Mouse (Mus musculus): ENCODE measurements at regions not wholly inside any gene's neighbourhood (a gene's known extent, or its start where the extent isn't known, plus 50 kb on each side); places are given as distances from the start of the nearest gene placed in this dataset.
A peak's percentile ranks its signal among the peaks of the same experiment; 100 is the strongest.

DNA sequence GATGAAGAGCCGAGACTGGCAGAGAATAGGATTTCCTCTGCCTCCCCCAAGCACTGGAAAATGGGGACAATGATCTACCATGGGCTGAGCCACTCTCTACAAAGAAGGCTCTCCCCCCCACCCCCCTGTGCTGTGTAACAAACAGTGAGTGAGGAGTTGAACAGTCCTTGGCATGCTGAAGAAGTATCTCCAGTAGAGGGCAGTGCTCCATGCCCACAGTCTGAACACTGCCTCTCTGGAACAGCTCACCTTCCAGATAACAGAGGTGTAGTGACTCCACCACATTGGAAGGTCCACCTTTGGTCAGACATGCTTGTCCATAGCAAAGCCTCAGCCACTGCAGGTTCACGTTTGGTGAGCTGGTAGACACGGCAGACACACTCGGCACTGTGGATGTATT lies 85.2 kb upstream of the Bach2 start:
- DNase-seq = peak; percentile 67 to 68

DNA sequence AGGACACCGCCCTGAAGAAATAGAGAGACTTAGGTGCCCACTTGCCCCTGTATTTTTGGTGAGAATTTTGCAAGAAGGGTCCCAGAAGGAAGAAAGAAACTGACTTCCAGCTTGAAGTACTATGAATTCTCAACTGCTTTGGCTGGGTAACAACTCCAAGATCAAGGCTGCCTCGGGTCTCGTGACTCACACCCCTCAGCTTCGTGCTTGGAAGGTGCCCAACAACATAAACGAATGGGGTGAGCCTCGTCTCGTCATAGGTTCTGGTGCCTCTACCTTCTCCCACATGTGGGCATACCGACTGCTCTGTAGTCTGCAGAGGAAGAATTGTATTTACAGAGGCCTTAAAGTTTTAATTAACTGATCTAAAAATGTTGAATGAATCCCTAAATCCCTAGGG lies 81.6 kb upstream of the Bach2 start:
- DNase-seq = no peak

DNA sequence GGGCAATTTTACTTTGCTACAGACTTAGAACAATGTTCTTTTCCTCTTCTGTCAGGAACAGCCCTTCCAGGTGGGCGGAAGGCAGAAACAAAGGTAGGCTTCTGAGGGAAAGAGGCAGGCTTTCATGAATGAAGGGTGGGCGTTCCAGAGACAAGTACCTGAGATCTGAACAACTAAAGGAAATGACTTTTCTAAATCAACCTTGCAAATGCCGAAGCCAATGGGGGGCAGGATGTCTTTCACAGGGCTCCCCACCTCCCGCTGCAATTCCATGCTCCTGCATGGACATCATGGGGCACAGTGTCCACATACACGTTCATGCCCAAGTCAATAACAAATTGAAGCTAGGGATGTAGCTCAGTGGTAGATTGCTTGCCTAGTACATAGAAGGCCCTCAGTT lies 80.2 kb upstream of the Bach2 start:
- DNase-seq = no peak

DNA sequence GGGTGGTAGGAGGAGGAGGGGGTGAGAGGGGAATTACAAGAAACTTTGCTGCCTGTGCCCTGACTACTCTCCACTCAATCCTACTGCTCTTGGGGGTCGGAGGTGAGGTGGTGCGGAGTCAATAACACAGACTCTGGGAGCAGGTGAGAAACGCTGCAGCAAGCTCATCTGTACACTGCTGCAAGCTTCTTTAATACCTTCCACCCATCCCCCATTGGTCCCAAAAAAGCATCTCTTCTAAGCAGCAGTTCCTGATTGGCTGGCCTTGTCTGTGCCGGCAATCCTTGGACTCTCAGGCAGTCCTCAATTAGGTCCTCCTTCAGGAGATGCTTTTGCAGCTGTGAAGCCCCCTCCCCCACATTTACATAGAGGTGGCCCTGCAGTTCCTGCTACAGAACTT lies 79.7 kb upstream of the Bach2 start:
- no peak for DNase-seq

DNA sequence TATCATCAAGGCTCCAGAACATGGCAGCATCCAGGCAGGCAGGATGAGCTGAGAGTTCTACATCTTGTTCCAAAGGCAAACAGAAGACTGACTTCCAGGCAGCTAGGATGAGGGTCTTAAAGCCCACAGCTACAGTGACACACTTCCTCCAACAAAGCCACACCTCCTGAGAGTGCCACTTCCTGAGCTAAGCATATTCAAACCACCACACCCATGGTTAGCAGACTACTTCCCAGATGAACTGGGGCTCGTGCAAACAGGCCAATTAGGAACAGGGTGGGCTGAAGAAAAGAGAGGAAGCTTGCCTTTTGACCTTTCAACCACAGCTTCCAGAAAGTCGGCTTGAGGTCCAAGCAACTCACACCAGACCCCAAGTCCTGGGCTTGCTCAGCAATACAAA lies 77.8 kb upstream of the Bach2 start:
- peak; percentile 55 to 56 for DNase-seq

DNA sequence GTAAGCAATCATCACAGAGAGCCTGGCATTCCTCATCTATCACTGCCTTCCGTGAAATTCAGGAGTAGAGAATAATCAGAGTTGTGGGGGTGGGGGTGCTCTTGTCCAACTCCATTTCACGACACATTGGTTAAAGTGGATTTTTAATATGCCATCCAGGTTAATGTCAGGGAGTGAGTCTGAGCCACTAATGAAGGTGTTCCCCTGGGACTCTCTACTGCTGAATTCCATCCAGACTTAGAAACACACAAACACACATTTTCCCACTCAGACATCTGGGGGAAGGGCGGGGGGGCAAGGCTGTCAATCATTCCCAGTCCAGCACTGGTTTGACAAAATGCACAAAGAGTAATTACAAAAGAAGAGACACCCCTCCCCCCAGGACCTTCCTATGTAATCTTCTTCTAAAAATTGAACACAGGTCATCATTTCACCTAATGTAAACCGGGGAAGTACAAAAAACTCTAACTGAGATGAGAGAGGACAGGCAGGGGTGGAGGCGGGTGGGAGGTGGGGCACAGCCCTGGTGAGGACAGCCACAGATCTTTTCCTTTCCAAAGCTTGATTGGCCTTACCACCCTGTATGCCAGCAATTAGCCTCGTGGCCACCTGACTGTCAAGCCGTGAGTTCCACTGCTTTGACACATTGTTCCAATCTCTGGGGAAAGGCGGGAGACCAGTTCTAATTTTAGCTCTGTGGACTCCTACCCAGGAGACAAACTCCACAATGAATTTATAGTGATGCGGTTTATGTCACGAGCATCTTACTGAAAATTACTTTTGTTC lies 76.5 kb upstream of the Bach2 start:
- no peak for DNase-seq

DNA sequence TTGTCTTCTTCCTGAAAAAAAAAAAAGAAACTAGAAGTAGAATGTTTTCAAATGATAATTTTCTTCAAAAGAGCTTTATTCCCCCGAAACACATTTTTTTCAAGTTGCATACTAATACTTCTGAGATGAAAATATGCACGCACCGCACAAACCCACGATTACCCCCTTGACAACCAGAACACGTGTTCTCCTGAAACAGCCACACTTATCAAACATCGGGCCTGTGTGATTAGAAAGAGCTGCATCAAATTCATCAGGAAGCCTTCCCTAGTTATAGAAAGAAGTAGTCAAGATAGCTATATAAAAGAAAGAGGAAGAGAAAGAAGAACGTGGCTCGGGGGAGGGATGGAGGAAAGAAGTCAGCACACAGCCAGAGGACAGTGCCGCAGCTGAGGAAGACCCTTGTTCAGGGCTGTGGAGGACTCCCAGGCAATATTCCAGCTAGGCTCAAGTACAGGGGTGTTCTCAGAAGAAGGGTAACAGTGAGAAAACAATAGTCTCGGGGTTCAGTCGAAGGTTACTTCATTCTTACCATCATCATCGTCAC lies 75.8 kb upstream of the Bach2 start:
- peak; percentile 47 to 55 for DNase-seq

DNA sequence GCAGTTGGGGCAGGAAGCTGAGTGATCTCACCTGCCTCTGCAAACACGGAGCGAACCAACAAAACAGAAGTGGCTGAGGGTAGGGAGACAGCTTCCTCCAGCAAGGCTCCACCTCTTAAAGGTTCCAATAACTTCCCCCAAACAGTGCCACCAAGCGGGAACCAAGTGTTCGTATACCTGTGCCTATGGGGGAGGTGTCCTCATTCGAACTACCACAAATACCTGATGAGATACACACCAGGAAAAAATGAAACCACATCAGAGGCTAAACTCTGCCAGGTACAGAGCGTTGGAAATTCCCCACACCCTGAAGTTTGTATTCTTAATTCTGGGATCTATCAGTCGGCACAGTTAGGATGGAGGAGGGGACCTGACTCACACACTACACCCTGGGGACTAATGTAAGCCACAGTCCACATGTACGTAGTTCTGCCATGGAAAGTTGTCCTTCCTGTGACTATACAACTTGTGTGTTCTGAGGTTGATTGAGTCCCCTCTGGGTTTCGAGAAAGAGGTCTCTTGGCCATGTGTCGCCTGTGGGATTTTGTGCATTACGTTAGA lies 74.4 kb upstream of the Bach2 start:
- peak; percentile 74 to 78 for DNase-seq

DNA sequence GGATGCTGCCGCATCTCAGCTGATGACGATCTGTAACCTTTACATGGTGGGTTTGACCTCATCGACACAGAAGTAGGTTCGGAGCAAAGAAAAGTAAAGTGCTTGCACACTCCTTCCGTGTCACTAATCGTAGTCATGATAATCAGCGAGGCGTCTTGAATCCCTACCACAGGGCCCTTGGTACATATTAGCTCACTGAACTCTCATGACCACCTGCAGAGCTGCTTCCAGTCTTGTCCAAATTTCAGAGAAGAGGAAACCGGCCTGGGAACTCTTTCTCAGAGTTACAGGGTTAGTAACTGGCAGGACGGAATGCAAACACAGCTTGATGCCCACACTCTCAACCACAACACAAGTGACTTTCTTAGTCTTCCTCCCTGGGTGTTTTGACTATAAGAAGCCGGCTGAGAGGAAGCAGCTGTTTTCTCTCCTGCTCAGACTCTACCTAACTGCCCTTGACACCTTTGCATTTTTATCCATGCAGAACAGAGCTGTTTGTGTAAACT lies 73.8 kb upstream of the Bach2 start:
- peak; percentile 67 to 68 for DNase-seq

DNA sequence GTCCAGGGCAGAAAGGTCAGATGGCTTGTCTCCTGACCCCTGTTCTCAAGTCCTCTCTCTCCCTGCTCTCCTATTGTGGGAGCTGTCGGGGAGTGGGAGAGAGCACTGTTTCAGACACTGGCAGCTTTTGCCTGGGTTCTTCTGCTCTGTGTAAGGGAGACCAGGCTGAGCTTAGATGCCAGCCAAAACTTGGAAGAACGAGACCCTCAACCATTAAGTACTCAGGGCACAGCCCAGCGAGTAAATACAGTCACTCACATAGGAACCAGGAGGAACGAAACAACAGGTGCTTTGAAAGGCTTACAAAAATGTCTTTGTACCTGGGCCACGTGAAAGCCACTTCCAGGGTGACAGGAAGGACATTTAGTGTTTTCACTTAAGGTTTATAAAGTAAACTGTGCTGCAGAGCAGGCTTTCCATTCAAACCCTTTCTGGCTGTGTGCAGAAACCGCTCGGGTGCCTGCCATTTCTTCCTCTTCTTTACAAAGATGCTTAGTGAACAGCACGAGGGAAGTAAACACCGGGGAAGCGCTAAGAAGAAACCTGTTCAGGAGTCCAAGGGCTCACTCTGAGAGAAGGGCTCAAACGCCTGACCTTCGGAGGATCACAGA lies 72.6 kb upstream of the Bach2 start:
- peak; percentile 48 to 49 for DNase-seq

DNA sequence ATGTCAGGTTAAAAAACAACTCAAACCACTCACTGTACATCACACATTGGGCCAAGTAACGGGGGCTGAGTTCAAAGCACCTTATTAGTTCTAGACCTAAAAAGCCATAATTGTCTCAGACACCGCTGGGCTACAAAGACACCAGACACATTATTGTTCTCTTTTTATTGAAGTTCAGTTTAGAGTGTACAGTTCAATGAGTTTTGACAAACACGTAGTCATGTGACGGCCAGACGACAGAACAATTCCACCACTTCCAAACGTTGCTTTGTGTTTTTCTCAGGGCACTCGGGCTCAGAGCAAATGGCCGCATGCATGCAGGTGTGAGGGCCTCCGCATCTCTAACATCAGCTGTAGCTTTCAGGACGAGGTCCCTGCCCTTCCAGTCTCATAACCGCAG lies 71.5 kb upstream of the Bach2 start:
- DNase-seq = peak; percentile 61 to 62

DNA sequence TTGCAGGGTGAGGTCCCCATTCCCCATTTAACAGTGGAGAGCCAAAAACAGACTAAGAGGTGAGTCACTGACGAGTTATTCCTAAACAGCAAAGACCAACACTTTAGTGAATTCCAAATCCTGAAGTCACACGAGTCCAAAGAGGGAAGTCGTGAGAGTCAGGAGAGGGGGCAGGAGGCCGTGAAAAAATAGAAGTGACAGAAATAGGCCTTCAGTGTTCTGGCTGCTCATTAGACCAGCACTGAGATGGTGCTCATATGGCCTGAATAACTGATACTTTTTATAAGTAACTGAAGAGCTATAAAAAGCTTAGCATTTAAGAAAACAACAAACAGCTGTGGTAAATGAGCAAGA lies 68.5 kb upstream of the Bach2 start:
- DNase-seq = peak; percentile 42 to 48

DNA sequence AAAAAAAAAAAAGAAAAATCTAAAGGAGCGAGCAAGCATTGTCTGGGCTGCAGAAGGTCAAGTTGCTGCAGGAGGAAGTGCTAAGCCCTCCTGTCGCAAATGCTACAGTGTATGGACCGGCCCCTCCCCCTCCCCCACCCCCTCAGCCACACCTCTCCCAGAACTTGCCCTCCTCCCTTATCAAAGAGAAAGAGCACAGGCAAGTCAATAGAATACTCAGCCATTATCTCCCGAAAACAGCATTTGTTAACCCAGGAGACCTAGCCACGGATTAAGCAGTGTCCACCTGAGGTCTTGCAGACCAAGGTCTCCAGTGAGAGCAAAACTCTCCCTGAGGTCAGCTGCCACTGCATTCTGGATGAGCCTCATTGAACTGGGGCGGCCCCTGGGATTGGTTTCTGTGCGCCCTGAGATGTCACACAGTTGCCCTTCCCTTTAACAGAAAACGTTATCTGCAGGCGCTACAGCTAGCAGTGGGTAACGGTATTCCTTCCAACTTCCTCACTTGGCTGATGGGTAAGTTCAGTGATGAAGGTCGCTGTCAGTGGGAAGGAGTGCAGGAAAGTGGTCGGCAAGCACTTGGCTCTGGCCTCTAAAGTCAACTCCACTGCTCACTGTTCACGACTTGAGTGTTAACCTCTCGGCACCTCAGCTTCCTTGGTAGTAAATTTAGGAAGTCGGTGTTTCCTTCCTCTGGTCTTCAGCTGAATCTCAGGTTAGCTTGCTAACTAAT lies 68.0 kb upstream of the Bach2 start:
- DNase-seq = peak; percentile 60 to 64

DNA sequence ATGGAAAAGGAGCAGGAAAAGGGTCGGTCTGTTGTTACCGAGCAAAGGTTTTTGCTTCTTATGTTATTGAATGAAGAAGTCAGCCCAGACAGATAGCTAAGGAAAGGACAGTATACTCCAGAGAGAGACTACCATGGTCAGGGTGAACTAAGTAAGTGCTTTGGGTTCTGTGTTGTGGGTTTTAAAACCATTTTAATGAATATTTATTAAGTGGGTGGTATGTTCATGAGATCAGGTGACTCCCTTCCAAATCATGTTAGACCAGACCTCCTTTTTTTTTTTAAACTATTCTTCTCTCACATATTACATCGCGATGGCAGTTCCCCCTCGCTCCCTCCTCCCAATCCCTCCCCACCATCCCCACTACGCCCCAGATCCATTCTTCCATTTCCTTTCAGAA lies 67.3 kb upstream of the Bach2 start:
- no peak for DNase-seq

DNA sequence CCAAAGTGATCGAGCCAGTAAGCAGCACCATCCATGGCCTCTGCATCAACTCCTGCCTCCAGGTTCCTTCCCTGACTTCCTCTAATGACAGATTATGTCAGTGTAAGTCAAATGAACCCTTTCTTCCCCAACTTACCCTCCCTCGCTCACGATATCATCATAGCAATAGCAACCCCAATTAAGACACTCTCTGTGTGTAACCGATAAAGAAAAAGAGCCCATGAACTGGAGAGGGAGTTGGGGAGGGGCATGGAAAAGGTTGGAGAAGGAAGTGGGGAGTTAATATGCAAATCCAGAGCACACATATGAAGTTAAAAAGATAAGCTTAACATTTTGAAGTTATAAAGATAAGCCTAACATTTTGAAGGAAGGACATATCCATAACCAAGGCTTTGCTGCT lies 65.6 kb upstream of the Bach2 start:
- DNase-seq = no peak

DNA sequence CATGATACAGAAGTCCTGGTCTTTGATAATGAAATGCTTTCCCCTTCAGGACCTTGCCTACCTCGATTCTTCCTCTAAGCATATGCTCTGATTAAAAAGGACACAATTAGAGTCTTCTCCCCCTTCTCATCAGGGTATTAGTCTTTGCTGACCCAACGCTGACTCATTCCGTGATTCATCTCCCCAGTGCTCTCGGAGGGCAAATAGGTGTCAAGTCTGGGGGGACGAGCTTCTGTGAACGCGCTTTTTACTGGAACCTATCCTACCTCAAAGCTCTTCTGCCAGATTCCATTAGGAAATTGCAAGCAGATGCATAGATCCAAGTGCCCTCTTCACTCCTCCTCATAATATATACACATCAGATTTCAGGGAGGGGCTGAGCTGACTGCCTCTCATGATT lies 63.8 kb upstream of the Bach2 start:
- no peak for DNase-seq

DNA sequence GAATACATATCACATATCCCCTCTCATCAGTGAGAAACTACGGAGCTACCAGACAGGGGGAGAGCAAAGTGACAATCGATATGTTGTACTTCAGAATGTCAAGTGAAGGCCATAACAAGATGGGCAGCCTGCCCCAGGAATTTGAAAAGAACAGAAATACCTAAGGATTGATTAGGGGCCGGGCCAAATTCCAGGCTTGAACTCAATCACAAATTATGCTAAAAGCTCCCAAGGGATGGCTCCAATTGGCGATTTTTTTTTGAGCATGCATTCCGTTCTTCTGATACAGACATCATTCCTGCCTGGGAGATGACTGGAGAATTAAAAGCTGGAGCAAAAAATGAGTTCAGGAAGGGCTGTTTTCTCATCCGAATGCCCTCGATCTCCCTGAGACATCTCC lies 63.4 kb upstream of the Bach2 start:
- no peak for DNase-seq

DNA sequence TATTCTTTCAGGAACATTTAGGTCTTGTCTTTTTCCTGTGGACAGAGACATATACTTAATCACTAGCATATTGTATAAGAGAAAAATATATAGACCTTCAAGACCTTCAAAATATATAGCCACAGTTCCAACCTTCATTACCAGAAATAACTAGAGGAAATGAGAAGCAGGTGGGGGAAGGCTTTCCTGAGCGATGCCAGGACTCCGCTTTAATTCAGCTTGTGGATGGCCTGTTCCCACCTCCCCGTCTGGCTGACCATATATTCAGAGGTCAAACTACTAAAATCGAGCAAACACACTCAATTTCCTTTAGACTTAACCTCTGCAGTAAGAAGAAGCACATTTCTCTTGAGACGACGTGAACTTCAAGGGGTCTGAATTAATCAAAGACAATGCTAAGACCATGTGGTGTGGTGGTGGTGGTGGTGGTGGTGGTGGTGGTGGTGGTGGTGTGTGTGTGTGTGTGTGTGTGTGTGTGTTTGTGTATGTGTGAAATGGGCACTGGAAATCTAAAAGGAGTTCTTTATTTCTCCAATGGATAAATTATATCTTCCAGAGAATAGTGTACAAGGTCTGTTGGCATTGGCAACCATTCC lies 62.7 kb upstream of the Bach2 start:
- DNase-seq = no peak

DNA sequence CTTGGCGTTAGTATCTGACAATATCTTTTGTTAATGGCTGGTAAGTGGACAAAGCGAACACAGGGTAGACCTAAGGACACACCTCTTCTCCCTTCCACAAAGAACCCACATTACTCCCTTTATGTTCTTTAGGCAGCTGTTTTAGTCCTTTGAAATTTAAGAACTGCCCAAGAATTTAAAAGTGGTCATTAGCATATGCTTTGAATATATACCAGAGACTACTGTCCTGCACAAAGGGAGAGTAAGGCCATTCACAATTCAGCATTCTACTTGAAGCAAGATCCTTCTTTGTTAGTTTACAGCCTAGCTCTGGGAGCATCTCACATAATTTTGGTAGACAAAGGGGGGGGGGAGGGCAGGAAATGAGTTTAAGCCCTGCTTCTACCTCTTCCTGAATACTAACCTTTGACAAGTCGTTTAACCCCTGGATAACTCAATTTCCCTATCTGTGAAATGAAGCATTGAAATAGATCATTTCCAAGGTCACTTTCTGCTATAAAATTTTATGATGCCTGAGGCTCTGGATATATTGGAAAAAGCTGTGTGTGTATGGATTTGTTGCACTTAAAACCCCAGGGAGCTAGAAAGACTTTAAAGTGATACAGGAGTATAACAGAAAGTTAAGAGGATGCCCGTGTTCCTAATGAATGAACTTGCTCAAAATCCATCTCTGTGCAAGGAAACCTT lies 62.0 kb upstream of the Bach2 start:
- DNase-seq = no peak

DNA sequence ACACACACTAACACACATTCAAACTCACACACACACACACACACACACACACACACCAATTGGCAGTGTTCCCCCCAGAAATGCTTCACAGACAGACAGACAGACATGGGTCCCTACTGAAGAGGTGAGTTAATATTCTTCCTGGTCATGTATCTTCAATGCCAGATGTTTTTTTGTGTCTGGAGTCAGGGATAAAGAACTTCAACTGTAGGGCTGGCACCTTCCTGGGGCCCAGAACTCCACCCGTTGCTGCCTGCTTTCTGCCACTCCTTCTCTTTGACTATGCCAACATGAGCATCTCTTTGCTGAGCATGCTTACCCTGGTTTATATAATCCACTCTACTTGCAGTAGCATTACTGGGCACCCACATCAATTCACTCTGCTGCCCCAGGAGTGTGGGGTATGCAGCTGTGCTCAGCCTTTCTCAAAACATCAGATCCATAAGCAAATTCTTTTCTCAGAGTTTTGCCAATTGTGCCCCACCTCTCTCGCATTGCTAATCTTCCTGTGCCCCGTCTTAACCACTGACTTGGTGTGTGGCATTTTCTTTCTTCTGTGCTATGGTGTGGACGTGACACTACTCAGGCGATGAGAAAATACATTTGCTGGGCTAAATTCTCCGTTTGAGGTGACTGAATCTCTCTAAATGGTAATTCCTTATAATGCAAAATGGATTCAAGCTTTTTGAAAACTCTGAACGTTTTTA lies 60.5 kb upstream of the Bach2 start:
- no peak for DNase-seq

DNA sequence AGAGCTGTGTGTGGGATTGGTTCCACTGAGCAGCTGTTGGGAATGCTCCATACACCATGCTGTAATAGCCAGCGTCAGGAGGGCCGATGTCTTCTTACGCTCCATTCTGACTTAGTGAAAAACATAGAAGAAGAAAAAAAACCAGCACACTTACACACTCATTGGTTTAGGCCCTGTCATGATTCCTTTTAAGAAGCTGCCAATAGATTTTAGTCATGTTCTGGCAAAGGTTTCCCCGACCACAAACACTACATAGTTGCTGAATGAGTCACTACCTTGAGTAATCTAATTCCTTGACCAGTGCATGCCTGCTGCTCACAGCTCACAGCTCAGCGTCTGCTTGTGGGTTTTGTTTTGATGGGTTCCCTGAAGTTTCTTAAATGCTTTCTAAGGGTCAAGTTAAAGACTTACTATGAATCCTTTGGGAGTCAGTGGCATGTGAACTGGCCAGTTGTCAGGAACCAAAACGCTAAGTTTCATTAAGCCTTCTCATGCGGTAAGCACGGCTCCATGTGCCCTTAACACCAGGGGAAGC lies 58.8 kb upstream of the Bach2 start:
- no peak for DNase-seq
